Mouse (Mus musculus): ENCODE results near the gene Slc35f1. TPM values are rescaled to one million over a fixed set of nuclear protein-coding genes. Genes with fewer than 3 reads are reported as not detected.

Slc35f1 gene
- total and polyA plus RNA-seq, 2 experiments from 2014 or later = 37.8 to 110 TPM

GRCm38 (mm10) chr10:53120608-53121007, 430.3 kb downstream of the Slc35f1 start:
- 98% methylated on average over 2 of the region's 2 CpGs for WGBS
- Histone ChIP-seq H3K27me3 (ENCODE audit: insufficient read depth, low read length) (no peaks in the 10 kb centered on the region), H3K4me2 (ENCODE audit: low read depth) (no peak overlapping the region), H3K27ac (ENCODE audit: low read depth, low read length) (no peak overlapping the region), H3K4me1 (ENCODE audit: insufficient read depth) (0 out of 2 replicates have a peak, but pooled peaks cover 5% of the 10 kb centered on the region), H3K9ac (no peak overlapping the region), H3K36me3 (ENCODE audit: insufficient read depth) (no peaks in the 10 kb centered on the region), H3K4me3 (ENCODE audit: low read depth, low read length) (no peak overlapping the region), H3K9me3 (ENCODE audit: low read length) (no peaks in the 10 kb centered on the region)
- no peak for TF ChIP-seq CTCF (IDR thresholded peaks at IDR 0.05; ENCODE audit: low read depth)
- no peak for DNase-seq
- no peak for ATAC-seq

GRCm38 (mm10) chr10:53124365-53124764, 434.0 kb downstream of the Slc35f1 start:
- no peak overlapping the region for H3K27ac ChIP-seq (ENCODE audit: low read depth, low read length)
- H3K4me2 ChIP-seq (ENCODE audit: low read depth) = no peak overlapping the region
- no peak; the same call in 1 of the 2 replicates for ATAC-seq
- DNase-seq = no peak
- H3K9ac ChIP-seq = no peak overlapping the region
- H3K4me3 ChIP-seq (ENCODE audit: low read depth, low read length) = no peak overlapping the region
- no peaks in the 10 kb centered on the region for H3K9me3 ChIP-seq (ENCODE audit: low read length)
- no peaks in the 10 kb centered on the region for H3K27me3 ChIP-seq (ENCODE audit: insufficient read depth, low read length)
- H3K36me3 ChIP-seq (ENCODE audit: insufficient read depth) = no peaks in the 10 kb centered on the region
- WGBS = 50% methylated on average over 6 of the region's 6 CpGs
- TF ChIP-seq CTCF (IDR thresholded peaks at IDR 0.05; ENCODE audit: low read depth) = no peak
- H3K4me1 ChIP-seq (ENCODE audit: insufficient read depth) = no peaks in the 10 kb centered on the region

- 83% methylated on average over 1 of the region's 1 CpGs for WGBS
- no peak for TF ChIP-seq CTCF (IDR thresholded peaks at IDR 0.05; ENCODE audit: low read depth)
- DNase-seq = no peak
Observed at GRCm38 (mm10) chr10:53132707-53133106, 442.4 kb downstream of the Slc35f1 start.

GRCm38 (mm10) chr10:53150321-53150720, 460.0 kb downstream of the Slc35f1 start:
- TF ChIP-seq CTCF (IDR thresholded peaks at IDR 0.05; ENCODE audit: low read depth) = no peak
- Histone ChIP-seq H3K4me2 (ENCODE audit: low read depth) (no peak overlapping the region), H3K4me3 (ENCODE audit: low read depth, low read length) (no peak overlapping the region), H3K36me3 (ENCODE audit: insufficient read depth) (no peaks in the 10 kb centered on the region), H3K27ac (ENCODE audit: low read depth, low read length) (no peak overlapping the region), H3K9ac (no peak overlapping the region), H3K27me3 (ENCODE audit: insufficient read depth, low read length) (no peaks in the 10 kb centered on the region), H3K4me1 (ENCODE audit: insufficient read depth) (no peaks in the 10 kb centered on the region), H3K9me3 (ENCODE audit: low read length) (no peaks in the 10 kb centered on the region)
- DNase-seq = no peak
- ATAC-seq = no peak
- WGBS = 72% methylated on average over 2 of the region's 2 CpGs

More at GRCm38 (mm10) chr10:53132707-53133106, 442.4 kb downstream of the Slc35f1 start:
- Histone ChIP-seq H3K9me3 (ENCODE audit: low read length) (no peaks in the 10 kb centered on the region), H3K9ac (no peak overlapping the region), H3K4me1 (ENCODE audit: insufficient read depth) (no peaks in the 10 kb centered on the region), H3K36me3 (ENCODE audit: insufficient read depth) (no peaks in the 10 kb centered on the region), H3K27me3 (ENCODE audit: insufficient read depth, low read length) (no peaks in the 10 kb centered on the region), H3K4me2 (ENCODE audit: low read depth) (no peak overlapping the region), H3K4me3 (ENCODE audit: low read depth, low read length) (no peak overlapping the region), H3K27ac (ENCODE audit: low read depth, low read length) (no peak overlapping the region)
- ATAC-seq = no peak

DNA sequence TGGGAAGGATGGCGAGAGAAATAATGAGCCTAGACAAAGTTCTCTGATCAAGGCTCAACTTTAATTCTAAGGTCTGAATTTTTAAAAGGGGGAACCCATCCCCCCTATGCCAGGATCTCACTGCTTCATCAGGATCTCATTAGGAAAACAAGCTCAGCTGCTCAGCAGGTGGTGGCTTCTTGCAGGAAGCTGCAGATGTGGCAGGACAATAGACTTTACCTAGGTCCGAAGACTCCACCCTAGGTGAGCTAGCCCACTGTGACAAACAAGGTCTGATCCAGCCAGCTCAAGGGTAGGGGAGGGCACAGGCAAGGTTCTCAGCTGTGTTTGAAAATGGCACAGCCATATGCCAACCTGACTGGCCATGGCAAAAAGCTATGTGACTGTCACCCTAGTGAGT, 460.6 kb downstream of the Slc35f1 start:
- TF ChIP-seq CTCF (IDR thresholded peaks at IDR 0.05; ENCODE audit: low read depth) = no peak

GRCm38 (mm10) chr10:53156374-53156773, 466.0 kb downstream of the Slc35f1 start:
- 74% methylated on average over 7 of the region's 7 CpGs for WGBS
- DNase-seq = no peak
- no peaks in the 10 kb centered on the region for H3K36me3 ChIP-seq (ENCODE audit: insufficient read depth)
- H3K27me3 ChIP-seq (ENCODE audit: insufficient read depth, low read length) = no peaks in the 10 kb centered on the region
- ATAC-seq = no peak
- no peaks in the 10 kb centered on the region for H3K9me3 ChIP-seq (ENCODE audit: low read length)
- no peak for TF ChIP-seq CTCF (IDR thresholded peaks at IDR 0.05; ENCODE audit: low read depth)
- H3K27ac ChIP-seq (ENCODE audit: low read depth, low read length) = no peak overlapping the region
- no peaks in the 10 kb centered on the region for H3K4me1 ChIP-seq (ENCODE audit: insufficient read depth)
- no peak overlapping the region for H3K4me3 ChIP-seq (ENCODE audit: low read depth, low read length)
- no peak overlapping the region for H3K4me2 ChIP-seq (ENCODE audit: low read depth)
- H3K9ac ChIP-seq = no peak overlapping the region

More for the DNA sequence above, 460.6 kb downstream of the Slc35f1 start:
- H3K27ac ChIP-seq (ENCODE audit: low read depth, low read length) = no peak overlapping the region
- no peaks in the 10 kb centered on the region for H3K4me1 ChIP-seq (ENCODE audit: insufficient read depth)
- ATAC-seq (no peak), DNase-seq (no peak)
- 61% methylated on average over 2 of the region's 2 CpGs for WGBS
- no peak overlapping the region for H3K4me3 ChIP-seq (ENCODE audit: low read depth, low read length)
- H3K9me3 ChIP-seq (ENCODE audit: low read length) = no peaks in the 10 kb centered on the region
- H3K27me3 ChIP-seq (ENCODE audit: insufficient read depth, low read length) = no peaks in the 10 kb centered on the region
- no peaks in the 10 kb centered on the region for H3K36me3 ChIP-seq (ENCODE audit: insufficient read depth)
- no peak overlapping the region for H3K9ac ChIP-seq
- H3K4me2 ChIP-seq (ENCODE audit: low read depth) = no peak overlapping the region

GRCm38 (mm10) chr10:53157740-53158139, 467.4 kb downstream of the Slc35f1 start:
- no peak overlapping the region for H3K9ac ChIP-seq
- H3K4me1 ChIP-seq (ENCODE audit: insufficient read depth) = no peaks in the 10 kb centered on the region
- H3K4me2 ChIP-seq (ENCODE audit: low read depth) = no peak overlapping the region
- no peaks in the 10 kb centered on the region for H3K9me3 ChIP-seq (ENCODE audit: low read length)
- DNase-seq = no peak
- H3K36me3 ChIP-seq (ENCODE audit: insufficient read depth) = no peaks in the 10 kb centered on the region
- 92% methylated on average over 2 of the region's 2 CpGs for WGBS
- H3K27me3 ChIP-seq (ENCODE audit: insufficient read depth, low read length) = no peaks in the 10 kb centered on the region
- no peak for ATAC-seq
- H3K27ac ChIP-seq (ENCODE audit: low read depth, low read length) = no peak overlapping the region
- H3K4me3 ChIP-seq (ENCODE audit: low read depth, low read length) = no peak overlapping the region
- TF ChIP-seq CTCF (IDR thresholded peaks at IDR 0.05; ENCODE audit: low read depth) = no peak
